Mouse (Mus musculus) frontal cortex, adult 2 months (tissue): ENCODE measurements at regions not wholly inside any gene's neighbourhood (a gene's known extent, or its start where the extent isn't known, plus 50 kb on each side); places are given as distances from the start of the nearest gene placed in this dataset.

Source experiments
- DNase-seq, 2 experiments: peaks; one replicate each; pipeline ENCODE4 v3.0.0; 2022; ENCODE audit warnings: low spot score in 1 of 2; ENCODE audit errors: extremely low spot score in 1 of 2

GRCm38 (mm10) chr10:120563926-120564325 lies 87.7 kb upstream of the Hmga2 start:
- DNase-seq, result no peak

- DNase-seq, result no peak
Measured at GRCm38 (mm10) chr10:120561821-120562220, 85.6 kb upstream of the Hmga2 start.

GRCm38 (mm10) chr10:120557850-120558447 lies 81.7 kb upstream of the Hmga2 start:
- DNase-seq, result no peak

GRCm38 (mm10) chr10:120556116-120556515 lies 79.8 kb upstream of the Hmga2 start:
- no peak for DNase-seq

GRCm38 (mm10) chr10:120553097-120553453 lies 76.8 kb upstream of the Hmga2 start:
- no peak for DNase-seq

GRCm38 (mm10) chr10:120552341-120553096 lies 76.2 kb upstream of the Hmga2 start:
- DNase-seq, result peak in 1 of 2 experiments; percentile 8

GRCm38 (mm10) chr10:120551851-120552281 lies 75.6 kb upstream of the Hmga2 start:
- peak in 1 of 2 experiments; percentile 1 for DNase-seq

- no peak for DNase-seq
Measured at GRCm38 (mm10) chr10:120547164-120547563, 70.9 kb upstream of the Hmga2 start.

- DNase-seq, result no peak
Measured at GRCm38 (mm10) chr10:120541618-120542017, 65.3 kb upstream of the Hmga2 start.

- DNase-seq, result no peak
Measured at GRCm38 (mm10) chr10:120538561-120538960, 62.3 kb upstream of the Hmga2 start.

- DNase-seq, result no peak
Measured at GRCm38 (mm10) chr10:120528406-120528805, 52.1 kb upstream of the Hmga2 start.

GRCm38 (mm10) chr10:120527951-120528350 lies 51.7 kb upstream of the Hmga2 start:
- no peak for DNase-seq

- DNase-seq, result no peak
Measured at GRCm38 (mm10) chr10:120526991-120527390, 50.7 kb upstream of the Hmga2 start.
